ENCODE assay signal across 14 mouse cellular contexts in genomic region chr15:85406846-85407245, GRCm38 (mm10).
"Had no signal": no experiment of that assay in that cellular context is flagged by ENCODE, and none has a peak within 500 bp of the region (broad histone marks: within the 10 kb centered on the region; RNA-seq: fewer than 3 reads in every experiment).

No protein-coding gene starts in this region.

- H3K27ac ChIP-seq: kidney, postnatal 0 days; liver, embryonic 12.5 days; midbrain, embryonic 10.5 days; neural tube, embryonic 12.5 days; stomach, postnatal 0 days had no signal

- H3K9me3 ChIP-seq: liver, embryonic 12.5 days; midbrain, embryonic 10.5 days; neural tube, embryonic 12.5 days had no signal

- DNase-seq: kidney, adult 11 months; kidney, adult 9 months; kidney, postnatal 36 days; left cerebral cortex, postnatal 4 days; lung, embryonic 14.5 days; lung, postnatal 10 days; lung, postnatal 4 days; midbrain, embryonic 14.5 days had no signal

- H3K4me2 ChIP-seq: liver, embryonic 12.5 days; lung, embryonic 14.5 days; neural tube, embryonic 12.5 days had no signal

- H3K27me3 ChIP-seq: liver, embryonic 12.5 days; neural tube, embryonic 12.5 days had no signal

- H3K9ac ChIP-seq: liver, embryonic 12.5 days; lung, embryonic 14.5 days; neural tube, embryonic 12.5 days had no signal

- H3K36me3 ChIP-seq: neural tube, embryonic 12.5 days had no signal

- ATAC-seq: liver, embryonic 12.5 days had no signal

- H3K4me3 ChIP-seq: liver, embryonic 12.5 days; midbrain, embryonic 10.5 days; myocyte; neural tube, embryonic 12.5 days had no signal
